Mouse (Mus musculus): ENCODE measurements around the gene Pstk. TPM values are rescaled to one million over a fixed set of nuclear protein-coding genes. Genes with fewer than 3 reads are reported as not detected.
"Not testable (repeated sequence)": the region's sequence is repeated elsewhere in the genome, so short reads cannot be mapped to it uniquely, and the experiment has no call there.

The Pstk gene
- 10 to 100 TPM; 28.2 to 45.0 (median 39.4) TPM for total RNA-seq (2022)

GRCm38 (mm10) chr7:131370648-131371469, at the start of gene Pstk:
Gene Pstk (plus strand): TSS chr7:131371141.
- peak; percentile 83 to 88 for DNase-seq (ENCODE audit: low spot score in 2 of 2)

GRCm38 (mm10) chr7:131322192-131322591, 48.7 kb upstream of the Pstk start, which contains the start of gene Cuzd1:
Gene Cuzd1 (minus strand): TSS chr7:131322292.
- DNase-seq (ENCODE audit: low spot score in 2 of 2): no peak

GRCm38 (mm10) chr7:131327054-131327453, 43.9 kb upstream of the Pstk start:
- no peak for DNase-seq (ENCODE audit: low spot score in 2 of 2)

GRCm38 (mm10) chr7:131329416-131329815, 41.5 kb upstream of the Pstk start, which contains the start of gene Fam24b:
Gene Fam24b (minus strand): TSS chr7:131329516.
- no peak for DNase-seq (ENCODE audit: low spot score in 2 of 2)

GRCm38 (mm10) chr7:131331688-131332087, 39.3 kb upstream of the Pstk start:
- no peak for DNase-seq (ENCODE audit: low spot score in 2 of 2)

- no peak for DNase-seq (ENCODE audit: low spot score in 2 of 2)
Measured at GRCm38 (mm10) chr7:131333564-131333963, 37.4 kb upstream of the Pstk start, which contains the start of gene Fam24a. Gene Fam24a (plus strand): TSS chr7:131333864.

- DNase-seq (ENCODE audit: low spot score in 2 of 2): no peak
Measured at GRCm38 (mm10) chr7:131337502-131338068, 33.4 kb upstream of the Pstk start.

- DNase-seq (ENCODE audit: low spot score in 2 of 2): no peak
Measured at GRCm38 (mm10) chr7:131345856-131346541, 24.9 kb upstream of the Pstk start.

GRCm38 (mm10) chr7:131356105-131356504, 14.8 kb upstream of the Pstk start:
- no peak for DNase-seq (ENCODE audit: low spot score in 2 of 2)

- no peak for DNase-seq (ENCODE audit: low spot score in 2 of 2)
Measured at GRCm38 (mm10) chr7:131362269-131362614, 8.7 kb upstream of the Pstk start.

- DNase-seq (ENCODE audit: low spot score in 2 of 2): peak; percentile 87 to 93
Measured at GRCm38 (mm10) chr7:131362615-131363300, 8.2 kb upstream of the Pstk start, which contains the start of gene 2310057M21Rik. Gene 2310057M21Rik (minus strand): TSS chr7:131362759.

GRCm38 (mm10) chr7:131364131-131364530, 6.8 kb upstream of the Pstk start:
- DNase-seq (ENCODE audit: low spot score in 2 of 2): no peak

- no peak for DNase-seq (ENCODE audit: low spot score in 2 of 2)
Measured at GRCm38 (mm10) chr7:131371470-131371860, 524 bp downstream of the Pstk start.

GRCm38 (mm10) chr7:131371880-131372651, 1.1 kb downstream of the Pstk start:
- DNase-seq (ENCODE audit: low spot score in 2 of 2): no peak

GRCm38 (mm10) chr7:131391761-131392160, 20.8 kb downstream of the Pstk start:
- DNase-seq (ENCODE audit: low spot score in 2 of 2): not testable (repeated sequence)

GRCm38 (mm10) chr7:131409321-131409987, 38.5 kb downstream of the Pstk start:
- DNase-seq (ENCODE audit: low spot score in 2 of 2): no peak

GRCm38 (mm10) chr7:131409988-131410385, 39.0 kb downstream of the Pstk start:
- DNase-seq (ENCODE audit: low spot score in 2 of 2): no peak

- peak; percentile 99 for DNase-seq (ENCODE audit: low spot score in 2 of 2)
Measured at GRCm38 (mm10) chr7:131410416-131411058, 39.6 kb downstream of the Pstk start, which contains the start of the genes Ikzf5 and Acadsb. Gene Ikzf5 (minus strand): TSS chr7:131410521. Gene Acadsb (plus strand): TSS chr7:131410601.

GRCm38 (mm10) chr7:131411221-131411940, 40.4 kb downstream of the Pstk start:
- peak in 1 of 2 experiments; percentile 9 for DNase-seq (ENCODE audit: low spot score in 2 of 2)

Data from gastrocnemius, adult 8-10 months (tissue).